Mouse (Mus musculus) intestine, embryonic 14.5 days (tissue): ENCODE measurements around the gene Mcm8. TPM values are rescaled to one million over a fixed set of nuclear protein-coding genes. Genes with fewer than 3 reads are reported as not detected.
A peak's percentile ranks its signal among the peaks of the same experiment; 100 is the strongest.

Source experiments
- ATAC-seq: fragments of 200-750 bp; cut with Nextera tagmentation; replicated peaks from 2 replicates; pipeline ENCODE4 v1.8.0; 2017; ENCODE audit warnings: low read depth, moderate number of reproducible peaks, moderate TSS enrichment, moderate library complexity; ENCODE audit not compliant: low FRiP score, low TSS enrichment
- DNase-seq: peaks from one replicate; pipeline ENCODE4 v3.0.0-alpha.2; 2018; ENCODE audit warnings: low spot score
- H3K27ac ChIP-seq: fragments of 300-500 bp; sonication (generic); 2 replicates; pipeline ENCODE4 v1.5.1; 2014; ENCODE audit warnings: low read depth, mild to moderate bottlenecking, control low read depth
- H3K27me3 ChIP-seq: fragments of 300-500 bp; sonication (generic); replicated peaks from 2 replicates; pipeline ENCODE4 v1.6.1; 2014; ENCODE audit warnings: low read length, control low read depth; ENCODE audit not compliant: control insufficient read depth, insufficient read depth
- H3K36me3 ChIP-seq: fragments of 300-500 bp; sonication (generic); 2 replicates; pipeline ENCODE4 v1.6.1; 2014; ENCODE audit warnings: low read length, control low read depth; ENCODE audit not compliant: control insufficient read depth, insufficient read depth
- H3K4me1 ChIP-seq: fragments of 300-500 bp; sonication (generic); replicated peaks from 2 replicates; pipeline ENCODE4 v1.6.1; 2014; ENCODE audit warnings: low read length, control low read depth, mixed read lengths; ENCODE audit not compliant: control insufficient read depth, insufficient read depth
- H3K4me2 ChIP-seq: fragments of 300-500 bp; sonication (generic); 2 replicates; pipeline ENCODE4 v1.6.1; 2014; ENCODE audit warnings: low read length
- H3K4me3 ChIP-seq: fragments of 300-500 bp; sonication (generic); 2 replicates; pipeline ENCODE4 v1.5.1; 2014; ENCODE audit warnings: low read depth, low read length, control low read depth, mixed read lengths
- H3K9ac ChIP-seq: fragments of 300-500 bp; sonication (generic); 2 replicates; pipeline ENCODE4 v1.6.1; 2014; ENCODE audit warnings: mild to moderate bottlenecking, low read length
- H3K9me3 ChIP-seq: fragments of 300-500 bp; sonication (generic); 2 replicates; pipeline ENCODE4 v1.6.1; 2016; ENCODE audit warnings: low read length, control low read depth; ENCODE audit not compliant: control insufficient read depth
- WGBS: fragments of 180-500 bp; shearing (Covaris S2); extraction: QIAGEN DNeasy Blood & Tissue Kit; methylation state at CpG from one replicate; pipeline ENCODE4 v1.1.7; 2014; 5-methylcytosine and 5-hydroxymethylcytosine counted together
- polyA plus RNA-seq: library from polyadenylated mRNA; unstranded; fragments of >200 nt; fragmentation: Nextera tagmentation; extraction: Ambion mirVana; gene quantifications from 2 replicates; pipeline ENCODE4 v1.2.1, GENCODE M21; 2014

Mcm8 gene
- polyA plus RNA-seq, 1 experiment from 2014 or later, result 13.5 TPM

DNA sequence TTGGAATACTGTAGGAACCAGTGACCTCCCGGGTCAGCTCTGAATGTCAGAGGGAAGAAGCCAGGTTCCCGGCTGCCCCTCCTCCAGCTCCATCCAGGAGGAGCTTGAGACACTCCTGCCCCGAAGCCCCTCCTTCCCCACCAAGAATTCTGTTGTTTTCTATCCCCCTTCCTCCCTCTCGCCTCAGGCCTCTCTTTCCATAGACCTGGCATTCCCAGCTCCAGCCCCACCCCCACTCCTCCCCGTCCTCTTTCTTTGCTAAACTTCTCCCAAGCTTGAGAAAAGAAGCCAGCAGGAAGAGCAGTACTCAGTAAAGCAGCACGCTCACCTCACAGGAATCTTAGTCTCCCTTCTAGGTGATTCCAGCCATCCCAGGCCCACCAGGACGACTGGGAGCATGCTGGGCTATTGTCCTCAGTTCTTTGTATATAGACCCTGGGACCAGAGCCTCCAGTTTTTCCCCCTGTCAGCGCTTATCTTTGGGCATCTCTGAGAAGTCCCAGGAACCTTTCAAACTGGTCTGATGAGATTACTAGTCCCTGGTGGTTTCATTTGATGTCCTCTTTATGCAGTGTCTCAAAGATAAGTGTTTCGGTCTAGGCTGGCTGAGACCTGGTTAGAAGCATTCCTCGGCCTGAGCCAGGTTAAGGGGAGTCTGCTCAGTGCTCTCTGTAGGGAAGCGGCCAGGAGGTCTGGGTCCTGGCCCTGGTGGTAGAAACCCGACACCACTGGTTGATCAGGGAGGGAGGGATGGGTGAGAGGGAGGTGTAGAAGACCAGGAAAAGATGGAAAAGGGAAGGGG, 65.1 kb downstream of the Mcm8 start, which contains the start of gene Lrrn4:
Gene Lrrn4, minus strand, starts transcription at position 48 of the 802 bp plus-strand sequence.
- no peak within 1 kb of the TSS for H3K27ac ChIP-seq
- H3K36me3 ChIP-seq, result no peaks in the 10 kb centered on the region
- H3K27me3 ChIP-seq, result peaks cover 27% of the 10 kb centered on the region
- 13% methylated on average over 12 of the region's 12 CpGs for WGBS
- no peaks in the 10 kb centered on the region for H3K9me3 ChIP-seq
- no peak within 1 kb of the TSS for H3K9ac ChIP-seq
- DNase-seq, result peak; percentile 50
- H3K4me2 ChIP-seq, result peak within 1 kb of the TSS; percentile 75
- no peak for ATAC-seq
- H3K4me1 ChIP-seq, result peaks cover 14% of the 10 kb centered on the region
- H3K4me3 ChIP-seq, result peak within 1 kb of the TSS; percentile 39

GRCm38 (mm10) chr2:132884303-132884967, 68.5 kb downstream of the Mcm8 start:
- Histone ChIP-seq H3K4me1 (0 out of 2 replicates have a peak, but pooled peaks cover 10% of the 10 kb centered on the region), H3K9ac (no peak overlapping the region), H3K27ac (no peak overlapping the region), H3K9me3 (no peaks in the 10 kb centered on the region), H3K4me2 (no peak overlapping the region), H3K36me3 (no peaks in the 10 kb centered on the region), H3K27me3 (0 out of 2 replicates have a peak, but pooled peaks cover 7% of the 10 kb centered on the region), H3K4me3 (no peak overlapping the region)
- WGBS, result 42% methylated on average over 8 of the region's 8 CpGs
- ATAC-seq (no peak), DNase-seq (peak; percentile 49)

- no peak overlapping the region for H3K27ac ChIP-seq
- no peaks in the 10 kb centered on the region for H3K9me3 ChIP-seq
- H3K27me3 ChIP-seq, result 0 out of 2 replicates have a peak, but pooled peaks cover 6% of the 10 kb centered on the region
- H3K9ac ChIP-seq, result no peak overlapping the region
- no peak for ATAC-seq
- no peak overlapping the region for H3K4me2 ChIP-seq
- WGBS, result 86% methylated on average over 6 of the region's 7 CpGs
- 0 out of 2 replicates have a peak, but pooled peaks cover 4% of the 10 kb centered on the region for H3K4me1 ChIP-seq
- H3K36me3 ChIP-seq, result no peaks in the 10 kb centered on the region
- DNase-seq, result no peak
- H3K4me3 ChIP-seq, result no peak overlapping the region
Measured at GRCm38 (mm10) chr2:132885312-132885711, 69.4 kb downstream of the Mcm8 start.

Other genes with a start within 250 kb of the Mcm8 start
- 29.2 and 30.7 TPM in 2 replicates for gene Gpcpd1, start 228.4 kb upstream of the Mcm8 start, polyA plus RNA-seq
- gene Shld1, start 129.2 kb upstream of the Mcm8 start, polyA plus RNA-seq, result 13.6 and 22.3 TPM in 2 replicates
- gene Chgb, start 34.9 kb upstream of the Mcm8 start, polyA plus RNA-seq, result 4.2 and 15.2 TPM in 2 replicates
- gene Trmt6, start 86 bp upstream of the Mcm8 start, polyA plus RNA-seq, result 34.4 and 37.2 TPM in 2 replicates
- 13.9 and 20.3 TPM in 2 replicates for gene Crls1, start 30.5 kb downstream of the Mcm8 start, polyA plus RNA-seq
- 13.1 and 13.2 TPM in 2 replicates for gene Lrrn4, start 64.8 kb downstream of the Mcm8 start, polyA plus RNA-seq
- 54.9 and 57.6 TPM in 2 replicates for gene Fermt1, start 129.8 kb downstream of the Mcm8 start, polyA plus RNA-seq